In genomic region chr7:115057736-115058135, GRCm38 (mm10) we compare ENCODE assay signal across 22 mouse cellular contexts.
DNase-seq lines count a peak whose midpoint lies in the region; ATAC-seq lines count a peak whose summit lies in the region.
"Had no signal": no experiment of that assay in that cellular context is flagged by ENCODE, and none has a peak within 500 bp of the region (broad histone marks: within the 10 kb centered on the region; RNA-seq: fewer than 3 reads in every experiment).

No protein-coding gene starts in this region.

- no peak for ATAC-seq in limb, embryonic 11.5 days (ENCODE audit: insufficient number of reproducible peaks, low FRiP score, low TSS enrichment, low read depth)
- ATAC-seq in hindbrain, embryonic 16.5 days = peak; percentile 37; the same call in 1 of the 2 replicates
- peak; percentile 53; the same call in 1 of the 2 replicates for ATAC-seq in neural tube, embryonic 12.5 days (ENCODE audit: low FRiP score, low read depth)
- ATAC-seq: intestine, postnatal 0 days; lung, postnatal 0 days had no signal

- no peak overlapping the region for H3K4me2 ChIP-seq in limb, embryonic 11.5 days (ENCODE audit: low read depth, severe bottlenecking)
- no peak overlapping the region for H3K4me2 ChIP-seq in hindbrain, embryonic 16.5 days (ENCODE audit: low read length)
- H3K4me2 ChIP-seq in neural tube, embryonic 12.5 days (replicated peaks) = 0 out of 2 replicates have a peak overlapping the region, but pooled peaks have one; percentile 7
- H3K4me2 ChIP-seq: embryonic facial prominence, embryonic 15.5 days; heart, embryonic 15.5 days; liver, embryonic 13.5 days had no signal

- no peak overlapping the region for H3K9ac ChIP-seq in limb, embryonic 11.5 days (ENCODE audit: low read length)
- no peak overlapping the region for H3K9ac ChIP-seq in hindbrain, embryonic 16.5 days (ENCODE audit: low read depth, low read length)
- no peak overlapping the region for H3K9ac ChIP-seq in neural tube, embryonic 12.5 days
- H3K9ac ChIP-seq: embryonic facial prominence, embryonic 15.5 days; heart, embryonic 15.5 days; liver, embryonic 13.5 days had no signal

- no peaks in the 10 kb centered on the region for H3K4me1 ChIP-seq in limb, embryonic 11.5 days (ENCODE audit: control insufficient read depth, insufficient read depth, low read length)
- H3K4me1 ChIP-seq in limb, embryonic 10.5 days = peaks cover 11% of the 10 kb centered on the region
- peaks cover 2% of the 10 kb centered on the region for H3K4me1 ChIP-seq in hindbrain, embryonic 16.5 days (ENCODE audit: control insufficient read depth, insufficient read depth, low read depth, low read length)
- peaks cover 11% of the 10 kb centered on the region for H3K4me1 ChIP-seq in neural tube, embryonic 12.5 days
- H3K4me1 ChIP-seq: embryonic facial prominence, embryonic 15.5 days; liver, embryonic 13.5 days had no signal

- 29% methylated on average over 3 of the region's 3 CpGs for WGBS in limb, embryonic 11.5 days
- WGBS in limb, embryonic 10.5 days = 35% methylated on average over 3 of the region's 3 CpGs
- WGBS in hindbrain, embryonic 16.5 days = 18% methylated on average over 3 of the region's 3 CpGs
- 14% methylated on average over 3 of the region's 3 CpGs for WGBS in neural tube, embryonic 12.5 days

- H3K4me3 ChIP-seq in limb, embryonic 11.5 days (ENCODE audit: low read depth, low read length) = no peak overlapping the region
- H3K4me3 ChIP-seq in limb, embryonic 10.5 days = no peak overlapping the region
- no peak overlapping the region for H3K4me3 ChIP-seq in hindbrain, embryonic 16.5 days (ENCODE audit: low read length)
- no peak overlapping the region for H3K4me3 ChIP-seq in neural tube, embryonic 12.5 days
- H3K4me3 ChIP-seq: embryonic facial prominence, embryonic 15.5 days; forebrain, embryonic 10.5 days; gastrocnemius, adult 2 months; heart, embryonic 15.5 days; liver, embryonic 13.5 days; megakaryocyte, embryonic 14.5 days; myocyte had no signal

- DNase-seq in heart, adult 11 months = peak; percentile 58
- no peak for DNase-seq in heart, adult 9 months (ENCODE audit: low spot score in 2 of 2)
- DNase-seq in limb, embryonic 11.5 days (ENCODE audit: low spot score) = peak; percentile 19
- DNase-seq in limb, embryonic 10.5 days (ENCODE audit: low spot score) = no peak
- no peak for DNase-seq in adrenal gland, adult 18-20 months (ENCODE audit: low spot score in 2 of 2)
- DNase-seq: adrenal gland, postnatal 10 days; cerebellum, adult 11 months; cerebellum, postnatal 36 days; gastrocnemius, adult 2 months; heart, adult 18-20 months; liver, embryonic 13.5 days; right cerebral cortex, postnatal 4 days; thymus, postnatal 36 days had no signal

- no peaks in the 10 kb centered on the region for H3K9me3 ChIP-seq in limb, embryonic 11.5 days (ENCODE audit: control insufficient read depth, low read length)
- no peaks in the 10 kb centered on the region for H3K9me3 ChIP-seq in limb, embryonic 10.5 days (replicated peaks)
- no peaks in the 10 kb centered on the region for H3K9me3 ChIP-seq in hindbrain, embryonic 16.5 days (ENCODE audit: control insufficient read depth, low read length)
- no peaks in the 10 kb centered on the region for H3K9me3 ChIP-seq in neural tube, embryonic 12.5 days
- H3K9me3 ChIP-seq: embryonic facial prominence, embryonic 15.5 days; forebrain, embryonic 10.5 days; heart, embryonic 15.5 days; liver, embryonic 13.5 days; megakaryocyte, embryonic 14.5 days had no signal

- H3K27ac ChIP-seq in limb, embryonic 11.5 days (replicated peaks; ENCODE audit: low read depth, low read length) = no peak overlapping the region
- no peak overlapping the region for H3K27ac ChIP-seq in limb, embryonic 10.5 days
- H3K27ac ChIP-seq in hindbrain, embryonic 16.5 days (ENCODE audit: low read depth, low read length) = no peak overlapping the region
- no peak overlapping the region for H3K27ac ChIP-seq in neural tube, embryonic 12.5 days
- H3K27ac ChIP-seq: embryonic facial prominence, embryonic 15.5 days; forebrain, embryonic 10.5 days; gastrocnemius, adult 2 months; heart, embryonic 15.5 days; liver, embryonic 13.5 days had no signal

- H3K36me3 ChIP-seq in limb, embryonic 11.5 days (ENCODE audit: control insufficient read depth, insufficient read depth, low read length) = no peaks in the 10 kb centered on the region
- H3K36me3 ChIP-seq in limb, embryonic 10.5 days = no peaks in the 10 kb centered on the region
- no peaks in the 10 kb centered on the region for H3K36me3 ChIP-seq in hindbrain, embryonic 16.5 days (ENCODE audit: control insufficient read depth, insufficient read depth, low read length)
- no peaks in the 10 kb centered on the region for H3K36me3 ChIP-seq in neural tube, embryonic 12.5 days
- H3K36me3 ChIP-seq: embryonic facial prominence, embryonic 15.5 days; forebrain, embryonic 10.5 days; heart, embryonic 15.5 days; liver, embryonic 13.5 days had no signal

- no peaks in the 10 kb centered on the region for H3K27me3 ChIP-seq in limb, embryonic 11.5 days (ENCODE audit: control insufficient read depth, insufficient read depth, low read length)
- H3K27me3 ChIP-seq in limb, embryonic 10.5 days (ENCODE audit: low read depth, poor library complexity, severe bottlenecking) = no peaks in the 10 kb centered on the region
- H3K27me3 ChIP-seq in hindbrain, embryonic 16.5 days (replicated peaks; ENCODE audit: control insufficient read depth, insufficient read depth, low read length) = peaks cover 19% of the 10 kb centered on the region
- H3K27me3 ChIP-seq in neural tube, embryonic 12.5 days (replicated peaks) = peaks cover 58% of the 10 kb centered on the region
- H3K27me3 ChIP-seq: embryonic facial prominence, embryonic 15.5 days; heart, embryonic 15.5 days; liver, embryonic 13.5 days had no signal

Comparison
In these comparisons a context has a peak if more than half of its experiments do, and no peak if none do; other contexts are left out.
1. DNase-seq: peak in heart, adult 11 months (single experiment) and limb, embryonic 11.5 days (single experiment); none in heart, adult 9 months (0 of 2), limb, embryonic 10.5 days (single experiment) and adrenal gland, adult 18-20 months (0 of 2).